Mouse (Mus musculus) CD4-positive, CD25-positive, alpha-beta regulatory T cell (primary cell): Measurements from ENCODE around the gene Stub1. TPM values are rescaled to one million over a fixed set of nuclear protein-coding genes. Genes with fewer than 3 reads are reported as not detected.

Source experiments
- polyA plus RNA-seq: library from polyadenylated mRNA; unstranded; fragments of 100-300 nt; shearing (Covaris generic); gene quantifications from one replicate; pipeline ENCODE4 v1.2.1, GENCODE M21; 2017

Gene Stub1
- polyA plus RNA-seq: 169 TPM

DNA sequence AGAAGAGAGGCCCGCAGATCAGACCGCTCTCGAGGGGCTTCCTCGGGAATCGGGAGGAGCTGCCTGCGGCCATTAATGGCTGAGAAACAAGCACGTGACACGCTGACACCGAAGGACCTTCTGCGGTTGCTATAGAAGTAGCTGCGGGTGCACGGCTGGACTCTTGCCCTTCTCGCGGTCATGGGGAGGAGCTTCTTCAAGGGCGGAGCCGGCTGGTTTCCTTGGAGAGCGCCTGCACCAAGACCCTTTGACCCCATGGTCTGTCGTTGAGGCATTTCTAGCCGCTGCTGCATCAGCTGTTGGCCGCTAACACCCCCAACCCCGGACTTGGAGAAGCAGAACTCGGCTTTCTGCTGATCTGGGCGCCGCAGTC lies at the start of gene Stub1:
Gene Stub1 (minus strand): TSS at position 114 of the 373 bp plus-strand sequence.

DNA sequence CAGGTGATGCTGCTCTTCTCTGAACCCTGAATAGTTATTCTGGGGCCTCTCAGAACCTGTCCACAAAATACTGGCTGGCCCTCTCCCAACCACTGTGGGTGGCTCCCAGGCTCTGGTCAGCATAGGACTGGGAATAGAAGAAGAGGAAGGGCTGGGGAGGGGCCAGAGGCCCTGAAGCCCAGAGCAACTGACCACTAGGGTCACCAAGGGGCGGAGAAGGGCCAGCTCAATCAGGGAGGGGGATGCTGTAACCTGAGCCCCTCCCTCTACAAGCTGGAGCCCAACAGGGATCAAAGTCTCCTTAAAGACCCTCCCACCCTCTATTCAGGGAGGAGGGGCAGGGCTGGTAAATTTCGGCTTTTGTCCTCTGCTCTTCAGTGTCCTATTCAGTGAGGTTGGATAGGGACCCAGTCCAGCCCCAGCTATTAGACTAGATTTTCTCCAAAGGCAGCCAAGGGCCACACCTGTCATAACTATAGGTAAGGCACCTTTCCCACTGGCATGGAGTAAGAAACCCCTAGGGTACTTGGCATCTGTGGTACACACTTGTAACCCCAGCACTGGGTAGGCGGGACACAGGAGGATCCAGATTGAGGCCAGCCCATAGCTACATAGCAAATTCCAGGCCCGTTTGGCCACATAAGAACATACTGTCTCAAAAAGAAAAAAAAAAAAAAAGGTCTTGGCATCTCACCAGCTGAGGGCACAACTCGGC lies 47.1 kb upstream of the Stub1 start, which contains the start of gene Wfikkn1:
Gene Wfikkn1 (minus strand): TSS at position 663 of the 715 bp plus-strand sequence.

DNA sequence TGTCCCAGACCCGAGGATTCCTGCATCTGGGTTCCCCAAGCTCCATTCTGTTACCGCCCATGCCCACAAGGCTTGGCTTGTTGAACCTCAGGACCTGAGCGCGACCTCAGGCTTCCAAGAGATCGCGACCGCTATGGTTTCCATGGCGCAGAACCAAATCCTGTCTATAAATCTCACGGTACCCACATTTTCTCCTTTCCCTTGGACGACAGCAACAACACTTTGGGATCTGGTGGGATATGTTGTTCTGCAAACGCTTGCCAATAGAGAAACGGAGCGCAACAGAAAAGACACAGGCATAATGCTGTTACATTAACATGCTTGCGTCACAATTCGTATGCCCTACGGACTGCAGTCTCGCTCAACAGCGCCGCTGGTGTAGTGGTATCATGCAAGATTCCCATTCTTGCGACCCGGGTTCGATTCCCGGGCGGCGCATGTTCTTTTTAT lies 41.5 kb upstream of the Stub1 start, which contains the start of gene Mettl26:
Gene Mettl26 (plus strand): TSS at position 354 of the 450 bp plus-strand sequence.

DNA sequence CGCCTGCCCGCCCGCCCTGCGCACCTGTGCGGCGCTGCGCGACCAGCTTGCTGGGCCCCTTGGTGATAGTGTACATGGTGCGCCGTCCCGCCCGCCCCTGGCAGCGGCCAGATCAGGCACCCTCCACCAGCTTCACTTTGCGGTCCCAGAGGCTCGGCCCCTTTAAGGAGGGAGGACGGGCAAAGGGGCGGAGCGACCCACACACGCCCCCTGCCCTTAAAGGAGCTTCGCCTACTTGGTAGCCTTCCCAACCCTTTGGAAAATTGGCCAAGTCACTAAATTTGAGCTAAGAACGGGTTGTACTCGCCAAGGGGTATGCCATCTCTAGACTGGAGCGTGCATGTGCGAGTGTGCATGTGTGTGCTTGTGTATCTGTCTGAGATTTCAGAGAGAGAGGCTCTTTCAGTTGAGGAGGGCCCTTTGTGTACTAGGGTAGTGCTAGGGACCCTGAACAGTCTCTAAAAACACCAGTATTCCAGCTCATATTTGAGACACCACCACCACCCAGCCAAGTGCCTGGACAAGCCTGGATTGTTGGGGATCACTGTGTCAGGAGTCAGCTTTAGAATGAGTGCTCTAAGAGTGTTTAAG lies 35.5 kb upstream of the Stub1 start, which contains the start of gene Mcrip2:
Gene Mcrip2 (minus strand): TSS at position 164 of the 591 bp plus-strand sequence.

DNA sequence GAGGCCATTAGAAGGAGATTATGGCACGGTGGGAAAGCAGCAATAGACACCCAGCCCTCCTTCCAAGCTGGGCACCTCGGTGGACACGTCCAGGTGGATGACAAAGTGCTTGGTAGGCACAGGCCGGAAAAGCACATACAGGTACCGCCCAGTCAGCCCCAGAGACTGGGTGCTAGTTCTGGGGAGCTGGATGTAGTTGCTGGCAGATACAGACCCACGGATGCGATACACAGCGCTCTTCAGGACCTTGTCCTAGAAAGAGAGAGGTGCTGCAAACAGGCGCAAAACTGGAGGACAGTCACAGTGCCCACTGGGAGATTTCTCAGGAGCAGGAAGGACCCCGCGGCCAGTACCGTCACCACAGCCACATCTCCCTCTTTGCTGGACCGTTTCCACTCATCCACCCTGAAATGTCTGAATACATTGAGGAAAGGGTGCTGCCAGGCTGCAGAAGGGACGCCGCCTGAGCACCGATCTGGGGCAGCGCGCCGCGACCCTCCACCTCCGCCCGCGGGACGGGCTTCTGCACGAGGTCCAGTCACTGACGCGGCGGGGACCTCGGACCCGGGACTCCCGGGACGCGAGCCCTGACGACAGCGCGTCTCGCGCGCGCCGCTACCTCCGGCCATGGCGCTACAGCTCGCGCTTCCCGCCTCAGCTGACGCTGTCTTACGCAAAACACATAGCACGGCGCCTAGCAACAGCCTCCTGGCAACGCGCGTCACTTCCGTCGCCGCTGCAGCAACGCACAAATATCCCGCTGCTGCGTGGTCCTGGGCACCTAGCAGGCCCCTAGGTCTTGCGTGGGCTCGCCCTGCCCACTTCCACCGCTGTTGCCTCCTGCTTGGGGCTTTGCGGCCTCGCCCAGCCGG lies 27.9 kb upstream of the Stub1 start, which contains the start of gene Wdr90:
Gene Wdr90 (minus strand): TSS at position 670 of the 872 bp plus-strand sequence.

DNA sequence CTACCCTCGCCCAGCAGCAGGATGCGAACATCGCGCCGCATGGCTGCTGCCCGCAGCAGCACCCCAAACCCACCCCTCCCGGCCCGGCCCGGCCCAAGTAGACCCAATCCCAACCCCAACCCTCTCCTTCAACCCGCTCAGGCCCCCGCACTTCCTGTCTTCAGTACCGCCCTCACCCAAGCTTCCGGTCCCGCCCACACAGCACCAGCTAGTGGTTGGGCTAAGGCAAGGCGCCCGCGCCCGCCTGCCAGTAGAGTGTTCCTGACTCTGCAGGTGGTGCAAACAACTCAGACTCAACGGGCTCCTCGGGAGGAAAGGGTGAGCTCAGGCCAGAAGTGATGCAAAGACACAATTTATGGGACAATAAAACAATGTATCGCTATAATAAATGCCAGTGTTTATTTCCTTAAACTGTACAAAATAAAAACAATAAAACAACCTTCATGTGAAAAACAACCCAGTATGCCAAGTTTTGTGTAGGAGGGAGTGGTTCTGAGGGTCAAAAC lies 11.2 kb upstream of the Stub1 start, which contains the start of gene Rhot2:
Gene Rhot2 (minus strand): TSS at position 456 of the 506 bp plus-strand sequence.

DNA sequence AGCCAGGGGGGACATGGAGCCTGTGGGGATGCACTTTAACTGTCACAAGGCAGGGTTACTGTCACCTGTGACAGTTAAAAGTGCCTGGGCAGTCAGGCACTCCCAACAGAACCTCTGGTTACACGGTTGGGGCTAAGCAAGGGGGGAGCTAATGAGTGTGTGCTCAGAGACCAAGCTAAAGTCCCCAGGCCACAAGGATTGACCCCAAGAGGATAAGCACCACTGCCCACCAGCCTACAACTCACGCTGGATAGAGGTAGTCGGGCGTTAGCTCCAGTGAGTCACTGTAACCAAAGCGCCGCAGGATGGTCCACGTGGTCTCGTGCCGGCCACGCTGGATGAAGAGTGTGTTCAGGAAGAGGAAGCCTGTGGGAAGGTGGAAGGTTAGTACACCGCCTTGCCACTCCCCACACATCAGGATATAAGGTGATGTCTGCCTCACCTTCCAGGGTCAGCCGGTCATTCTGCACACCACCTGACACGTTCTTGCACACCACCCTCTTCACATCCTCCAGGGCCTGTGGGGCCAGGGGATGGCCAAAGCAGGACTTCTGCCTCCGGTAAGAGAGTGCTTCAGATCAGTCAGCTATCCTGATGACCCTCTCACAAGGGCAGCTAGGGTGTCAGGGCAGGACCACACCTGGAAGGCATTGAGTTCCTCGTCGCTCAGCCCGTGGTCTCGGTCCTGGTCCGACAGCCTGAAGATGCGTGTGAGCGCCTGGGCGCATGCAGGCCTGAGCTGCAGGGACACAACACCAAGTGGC lies 8.1 kb upstream of the Stub1 start, which contains the start of gene Gm20683:
Gene Gm20683 (minus strand): TSS at position 647 of the 764 bp plus-strand sequence.

DNA sequence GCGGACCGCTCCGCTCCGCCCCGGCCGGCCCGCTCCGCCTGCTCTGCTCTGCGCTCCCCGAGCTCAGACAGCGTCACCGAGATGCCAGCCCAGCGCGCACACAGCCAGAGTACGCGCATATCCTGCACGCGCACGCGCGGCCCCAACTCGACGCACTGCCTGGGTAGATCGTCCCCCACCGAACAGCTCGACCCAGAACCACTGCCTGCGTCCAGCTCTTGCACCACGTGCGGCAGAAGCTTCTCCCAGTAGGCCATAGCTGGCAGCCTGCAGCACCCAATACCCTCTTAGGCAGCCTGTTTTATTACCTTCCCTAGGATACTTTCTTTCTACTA lies 3.8 kb upstream of the Stub1 start, which contains the start of gene Rhbdl1:
Gene Rhbdl1 (minus strand): TSS at position 220 of the 335 bp plus-strand sequence.

DNA sequence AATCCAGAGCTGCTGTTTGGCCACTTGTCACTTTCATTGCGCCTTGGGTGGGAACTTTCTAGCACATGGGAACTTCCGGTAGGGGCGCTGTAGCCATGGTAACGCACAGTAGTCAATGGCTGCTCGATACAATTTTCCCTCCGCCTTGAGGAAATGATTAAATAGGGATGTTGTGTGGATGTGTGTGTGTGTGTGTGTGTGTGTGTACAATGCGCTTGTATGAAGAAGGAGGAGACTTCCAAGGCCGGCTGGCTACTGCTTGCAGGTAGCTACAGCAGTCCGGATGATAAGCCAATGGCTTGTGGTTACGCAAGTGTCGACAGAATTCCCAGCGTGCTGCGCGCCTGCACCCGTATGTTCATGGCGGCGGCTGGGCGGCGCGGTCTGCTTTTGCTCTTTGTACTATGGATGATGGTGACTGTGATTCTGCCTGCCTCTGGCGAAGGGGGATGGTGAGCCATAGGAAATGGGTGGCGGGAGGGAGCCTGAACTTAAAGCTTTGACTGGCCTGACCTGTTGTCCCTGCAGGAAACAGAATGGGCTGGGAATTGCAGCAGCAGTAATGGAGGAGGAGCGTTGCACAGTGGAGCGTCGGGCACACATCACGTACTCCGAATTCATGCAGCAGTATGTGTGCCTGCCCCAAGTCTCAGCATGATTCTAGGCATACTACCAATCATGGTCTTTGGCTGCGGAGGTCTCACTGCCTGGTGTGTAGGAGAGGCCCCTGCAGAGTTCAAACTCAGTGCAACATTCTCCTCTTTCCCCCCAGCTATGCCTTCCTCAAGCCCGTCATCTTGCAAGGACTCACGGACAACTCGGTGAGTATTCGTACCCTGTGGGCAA lies 4.3 kb downstream of the Stub1 start, which contains the start of gene Jmjd8:
Gene Jmjd8 (plus strand): TSS at position 156 of the 846 bp plus-strand sequence.

DNA sequence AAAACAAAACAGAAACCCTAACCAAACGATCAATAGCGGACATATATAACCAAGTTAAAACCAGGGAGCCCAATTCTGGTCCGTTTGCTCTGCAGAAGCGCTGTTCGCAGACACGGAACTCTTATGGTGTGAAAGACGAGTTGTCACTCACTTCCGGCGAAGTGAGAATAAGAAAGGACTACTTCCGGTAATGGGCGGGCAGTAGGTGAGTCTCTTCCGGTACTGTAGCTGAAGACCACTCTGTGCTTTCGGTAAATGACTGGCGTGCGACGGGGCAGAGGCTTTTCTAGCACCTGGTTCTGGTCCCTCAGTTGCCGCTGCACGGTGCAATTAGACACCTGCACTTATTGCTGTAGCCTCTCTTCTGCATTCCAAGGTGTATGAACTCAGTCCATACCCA lies 9.8 kb downstream of the Stub1 start, which contains the start of gene Wdr24:
Gene Wdr24 (plus strand): TSS at position 176 of the 400 bp plus-strand sequence.

DNA sequence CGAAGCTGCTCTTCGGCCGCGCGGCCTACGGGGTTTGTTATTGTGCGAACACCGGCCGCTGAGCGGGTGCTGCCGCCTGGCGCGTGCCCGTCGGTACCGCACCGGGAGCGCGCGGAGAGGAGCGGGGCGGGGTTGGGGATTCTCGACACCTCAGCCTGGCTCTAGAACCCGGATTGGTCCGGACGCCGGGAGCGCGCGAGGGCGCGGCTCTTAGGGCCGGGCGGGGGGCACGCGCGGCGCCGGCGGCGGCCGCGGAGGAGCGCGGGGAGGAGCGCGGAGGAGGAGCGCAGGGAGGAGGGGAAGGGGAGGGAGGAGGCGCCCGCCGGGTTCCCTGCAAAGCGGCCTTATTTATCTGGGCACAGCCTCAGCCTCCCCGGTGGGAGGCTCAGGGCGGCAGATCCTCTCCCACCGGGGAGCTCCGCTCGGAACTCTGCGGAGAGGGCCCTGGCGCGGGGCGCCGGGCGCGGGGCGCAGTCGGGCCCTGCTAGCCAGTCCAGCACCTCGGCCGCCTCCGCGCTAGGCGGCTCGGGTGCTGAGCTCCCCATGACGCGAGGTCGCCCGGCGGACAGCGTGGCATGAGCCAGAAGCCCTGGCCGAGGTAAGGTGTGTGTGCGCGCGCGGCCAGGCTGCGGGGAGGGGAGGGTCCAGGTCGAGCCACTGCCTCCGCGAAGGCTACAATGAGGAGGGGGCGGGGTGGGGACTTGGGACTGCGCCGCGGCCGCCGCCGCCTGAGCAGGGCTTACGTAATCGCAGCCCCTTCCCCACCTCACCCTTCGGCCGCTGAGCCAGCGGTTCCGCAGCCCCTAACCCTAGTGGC lies 24.2 kb downstream of the Stub1 start, which contains the start of gene Fbxl16:
Gene Fbxl16 (plus strand): TSS at position 297 of the 817 bp plus-strand sequence.

DNA sequence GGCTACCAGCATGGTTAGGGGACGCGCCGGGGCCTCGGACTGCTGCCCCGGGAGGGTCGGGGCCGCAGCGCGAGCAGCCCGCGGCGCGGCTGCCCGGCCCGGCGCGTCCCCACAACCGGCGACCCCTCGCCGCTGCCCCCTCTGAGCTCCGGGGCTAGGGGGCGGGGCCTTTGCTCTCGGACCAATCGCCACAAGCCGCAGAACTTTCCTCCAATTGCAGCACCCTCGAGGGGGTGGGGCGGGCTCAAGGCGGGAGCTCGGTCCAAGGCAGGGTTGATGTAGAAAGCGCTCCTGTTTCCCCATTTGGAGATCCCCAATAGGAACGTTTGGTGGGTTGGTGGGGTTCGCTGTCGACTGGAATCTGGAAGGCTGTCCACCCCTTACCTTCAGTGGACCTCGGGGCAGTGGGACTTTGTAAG lies 36.2 kb downstream of the Stub1 start, which contains the start of gene Metrn:
Gene Metrn (minus strand): TSS at position 186 of the 419 bp plus-strand sequence.

DNA sequence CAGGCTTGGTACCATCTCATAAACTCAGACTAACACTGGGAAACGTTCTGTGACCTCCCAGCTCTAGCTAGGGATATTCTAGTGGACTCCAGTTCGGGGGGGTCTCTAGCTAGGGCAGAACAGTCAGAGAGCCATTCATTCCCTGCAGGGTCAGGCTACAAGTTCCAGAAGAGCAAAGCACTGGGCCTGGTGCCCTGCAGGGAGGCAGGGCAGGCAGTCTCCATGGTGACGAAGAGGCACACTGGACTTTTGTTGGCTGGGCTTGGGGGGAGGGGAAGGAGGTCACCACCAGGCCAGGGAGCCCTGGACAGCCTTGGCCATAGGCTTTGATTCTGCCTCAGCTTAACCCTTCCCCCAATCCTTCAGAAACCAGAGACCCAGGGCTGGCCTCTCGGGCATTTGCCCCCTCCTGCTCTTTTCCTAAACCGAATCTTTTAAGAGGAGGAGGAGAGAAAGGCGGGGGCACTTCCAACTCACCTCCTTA lies 37.6 kb downstream of the Stub1 start, which contains the start of gene AC134908.4:
Gene AC134908.4 (minus strand): TSS at position 51 of the 484 bp plus-strand sequence.

DNA sequence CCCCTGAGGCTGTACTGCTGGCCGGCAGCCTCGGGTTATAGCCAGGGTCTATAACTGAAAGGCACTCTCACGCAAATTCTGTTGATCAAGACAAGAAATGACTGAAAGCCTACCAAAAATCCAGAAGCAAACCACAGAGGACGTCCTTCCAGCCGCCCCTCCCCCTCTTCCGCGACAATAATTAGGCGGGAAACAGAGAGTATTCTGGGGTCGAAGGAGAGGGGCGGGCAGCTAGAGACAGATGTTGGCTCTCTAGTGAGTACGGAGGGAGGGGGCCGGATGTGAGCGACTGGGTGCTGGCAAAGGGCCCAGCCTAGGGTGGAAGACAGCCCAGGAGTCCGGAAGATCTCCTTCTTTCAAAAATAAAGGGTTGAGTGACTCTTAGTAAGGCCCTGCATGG lies 40.6 kb downstream of the Stub1 start, which contains the start of gene Fam173a:
Gene Fam173a (minus strand): TSS at position 287 of the 400 bp plus-strand sequence.

DNA sequence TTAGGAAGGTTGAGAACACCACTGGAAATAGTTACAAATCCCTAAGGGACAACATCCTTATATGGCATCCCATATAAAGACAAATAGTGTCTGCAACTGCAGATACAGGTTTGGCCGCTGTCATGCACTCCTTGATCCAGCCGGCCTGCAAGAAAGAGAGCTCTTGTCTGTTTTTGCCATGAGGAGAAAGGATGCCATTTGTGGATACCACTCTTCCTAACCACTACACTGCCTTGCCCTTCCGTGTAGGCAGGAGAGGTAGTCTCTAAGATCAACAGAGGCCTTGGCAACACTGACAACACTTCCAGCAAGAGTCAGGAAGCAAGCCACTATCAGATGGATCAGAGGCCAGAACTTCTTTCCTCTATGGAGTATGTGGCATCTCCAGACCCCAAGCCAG lies 46.9 kb downstream of the Stub1 start, which contains the start of gene Ccdc78:
Gene Ccdc78 (plus strand): TSS at position 301 of the 400 bp plus-strand sequence.

DNA sequence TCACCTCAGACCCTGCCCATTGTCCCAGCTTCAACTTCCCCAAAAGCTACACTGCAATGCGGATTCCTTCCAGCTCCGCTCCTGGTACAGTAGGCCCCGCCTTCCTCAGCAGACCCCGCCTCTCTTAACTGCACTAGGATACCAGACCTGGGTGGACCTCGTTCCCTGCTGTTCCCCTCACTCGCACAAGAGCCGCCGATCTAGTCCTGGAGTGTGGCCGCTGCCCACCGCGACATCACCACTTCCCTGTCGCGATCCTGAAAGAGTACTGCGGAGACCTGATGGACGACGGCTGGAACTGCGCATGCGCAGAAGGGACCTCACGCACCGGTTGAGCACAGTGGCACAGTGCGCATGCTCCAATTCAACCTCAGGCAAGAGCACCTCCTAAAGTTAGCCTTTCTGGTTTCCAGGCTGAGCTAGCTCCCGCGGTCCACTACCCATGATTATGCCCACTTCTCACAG lies 47.9 kb downstream of the Stub1 start, which contains the start of gene Haghl:
Gene Haghl (minus strand): TSS at position 393 of the 465 bp plus-strand sequence.

